Mouse (Mus musculus): Measurements from ENCODE around the gene Lipn. TPM values are rescaled to one million over a fixed set of nuclear protein-coding genes. Genes with fewer than 3 reads are reported as not detected.

The Lipn gene
- polyA plus RNA-seq (2016; fragmentation: Nextera tagmentation; extraction: Ambion mirVana) = not detected in 2 replicates

GRCm38 (mm10) chr19:34066779-34067472 lies at the start of gene Lipn:
TSS of gene Lipn (plus strand) at chr19:34067358.
- no peaks in the 10 kb centered on the region for H3K36me3 ChIP-seq (replicated peaks)
- WGBS = 88% methylated on average over 9 of the region's 9 CpGs
- H3K27ac ChIP-seq (replicated peaks) = no peak within 1 kb of the TSS
- H3K9me3 ChIP-seq = no peaks in the 10 kb centered on the region
- no peak for DNase-seq (ENCODE audit: low spot score)
- no peaks in the 10 kb centered on the region for H3K27me3 ChIP-seq (replicated peaks; ENCODE audit: low read depth, poor library complexity, severe bottlenecking)
- no peak within 1 kb of the TSS for H3K4me3 ChIP-seq
- no peaks in the 10 kb centered on the region for H3K4me1 ChIP-seq

GRCm38 (mm10) chr19:34021440-34022172 lies 45.6 kb upstream of the Lipn start:
- Histone ChIP-seq H3K36me3 (replicated peaks) (no peaks in the 10 kb centered on the region), H3K4me1 (no peaks in the 10 kb centered on the region), H3K4me3 (no peak overlapping the region), H3K27ac (replicated peaks) (no peak overlapping the region), H3K9me3 (no peaks in the 10 kb centered on the region), H3K27me3 (replicated peaks; ENCODE audit: low read depth, poor library complexity, severe bottlenecking) (no peaks in the 10 kb centered on the region)
- WGBS = 85% methylated on average over 11 of the region's 11 CpGs
- DNase-seq (ENCODE audit: low spot score) = no peak

- H3K27me3 ChIP-seq (replicated peaks; ENCODE audit: low read depth, poor library complexity, severe bottlenecking) = no peaks in the 10 kb centered on the region
- no peak overlapping the region for H3K27ac ChIP-seq (replicated peaks)
- DNase-seq (ENCODE audit: low spot score) = no peak
- no peaks in the 10 kb centered on the region for H3K36me3 ChIP-seq (replicated peaks)
- no peaks in the 10 kb centered on the region for H3K9me3 ChIP-seq
- WGBS = 50% methylated on average over 3 of the region's 3 CpGs
- no peaks in the 10 kb centered on the region for H3K4me1 ChIP-seq
- no peak overlapping the region for H3K4me3 ChIP-seq
Measured at GRCm38 (mm10) chr19:34022759-34023158, 44.4 kb upstream of the Lipn start.

GRCm38 (mm10) chr19:34039731-34040130 lies 27.4 kb upstream of the Lipn start:
- Histone ChIP-seq H3K4me1 (no peaks in the 10 kb centered on the region), H3K27me3 (replicated peaks; ENCODE audit: low read depth, poor library complexity, severe bottlenecking) (no peaks in the 10 kb centered on the region), H3K9me3 (no peaks in the 10 kb centered on the region), H3K27ac (replicated peaks) (no peak overlapping the region), H3K4me3 (no peak overlapping the region), H3K36me3 (replicated peaks) (no peaks in the 10 kb centered on the region)
- 86% methylated on average over 1 of the region's 1 CpGs for WGBS
- no peak for DNase-seq (ENCODE audit: low spot score)

GRCm38 (mm10) chr19:34043008-34043407 lies 24.1 kb upstream of the Lipn start:
- WGBS = 80% methylated on average over 6 of the region's 6 CpGs
- no peaks in the 10 kb centered on the region for H3K27me3 ChIP-seq (replicated peaks; ENCODE audit: low read depth, poor library complexity, severe bottlenecking)
- DNase-seq (ENCODE audit: low spot score) = no peak
- H3K27ac ChIP-seq (replicated peaks) = no peak overlapping the region
- H3K9me3 ChIP-seq = no peaks in the 10 kb centered on the region
- H3K36me3 ChIP-seq (replicated peaks) = no peaks in the 10 kb centered on the region
- no peaks in the 10 kb centered on the region for H3K4me1 ChIP-seq
- H3K4me3 ChIP-seq = no peak overlapping the region

- Histone ChIP-seq H3K27ac (replicated peaks) (no peak overlapping the region), H3K9me3 (no peaks in the 10 kb centered on the region), H3K4me1 (no peaks in the 10 kb centered on the region), H3K4me3 (no peak overlapping the region), H3K36me3 (replicated peaks) (no peaks in the 10 kb centered on the region), H3K27me3 (replicated peaks; ENCODE audit: low read depth, poor library complexity, severe bottlenecking) (no peaks in the 10 kb centered on the region)
- DNase-seq (ENCODE audit: low spot score) = no peak
- WGBS = 94% methylated on average over 3 of the region's 3 CpGs
Measured at GRCm38 (mm10) chr19:34049371-34050039, 17.7 kb upstream of the Lipn start.

GRCm38 (mm10) chr19:34051502-34051901 lies 15.7 kb upstream of the Lipn start:
- Histone ChIP-seq H3K4me3 (no peak overlapping the region), H3K27me3 (replicated peaks; ENCODE audit: low read depth, poor library complexity, severe bottlenecking) (no peaks in the 10 kb centered on the region), H3K9me3 (no peaks in the 10 kb centered on the region), H3K27ac (replicated peaks) (no peak overlapping the region), H3K36me3 (replicated peaks) (no peaks in the 10 kb centered on the region), H3K4me1 (no peaks in the 10 kb centered on the region)
- 90% methylated on average over 3 of the region's 3 CpGs for WGBS
- DNase-seq (ENCODE audit: low spot score) = no peak

GRCm38 (mm10) chr19:34063547-34063946 lies 3.6 kb upstream of the Lipn start:
- no peaks in the 10 kb centered on the region for H3K36me3 ChIP-seq (replicated peaks)
- no peaks in the 10 kb centered on the region for H3K27me3 ChIP-seq (replicated peaks; ENCODE audit: low read depth, poor library complexity, severe bottlenecking)
- H3K4me3 ChIP-seq = no peak overlapping the region
- no peak overlapping the region for H3K27ac ChIP-seq (replicated peaks)
- WGBS = 74% methylated on average over 1 of the region's 1 CpGs
- H3K9me3 ChIP-seq = no peaks in the 10 kb centered on the region
- DNase-seq (ENCODE audit: low spot score) = no peak
- H3K4me1 ChIP-seq = no peaks in the 10 kb centered on the region

GRCm38 (mm10) chr19:34064059-34064458 lies 3.1 kb upstream of the Lipn start:
- Histone ChIP-seq H3K27me3 (replicated peaks; ENCODE audit: low read depth, poor library complexity, severe bottlenecking) (no peaks in the 10 kb centered on the region), H3K27ac (replicated peaks) (no peak overlapping the region), H3K4me3 (no peak overlapping the region), H3K9me3 (no peaks in the 10 kb centered on the region), H3K36me3 (replicated peaks) (no peaks in the 10 kb centered on the region), H3K4me1 (no peaks in the 10 kb centered on the region)
- DNase-seq (ENCODE audit: low spot score) = no peak
- WGBS = 84% methylated on average over 4 of the region's 4 CpGs

GRCm38 (mm10) chr19:34074239-34074638 lies 7.1 kb downstream of the Lipn start:
- no peak overlapping the region for H3K4me3 ChIP-seq
- H3K9me3 ChIP-seq = no peaks in the 10 kb centered on the region
- no peak overlapping the region for H3K27ac ChIP-seq (replicated peaks)
- no peaks in the 10 kb centered on the region for H3K36me3 ChIP-seq (replicated peaks)
- H3K27me3 ChIP-seq (replicated peaks; ENCODE audit: low read depth, poor library complexity, severe bottlenecking) = no peaks in the 10 kb centered on the region
- DNase-seq (ENCODE audit: low spot score) = no peak
- H3K4me1 ChIP-seq = no peaks in the 10 kb centered on the region

GRCm38 (mm10) chr19:34078130-34078529 lies 11.0 kb downstream of the Lipn start:
- no peak overlapping the region for H3K27ac ChIP-seq (replicated peaks)
- H3K36me3 ChIP-seq (replicated peaks) = no peaks in the 10 kb centered on the region
- no peak overlapping the region for H3K4me3 ChIP-seq
- no peak for DNase-seq (ENCODE audit: low spot score)
- H3K27me3 ChIP-seq (replicated peaks; ENCODE audit: low read depth, poor library complexity, severe bottlenecking) = no peaks in the 10 kb centered on the region
- WGBS = 85% methylated on average over 2 of the region's 2 CpGs
- no peaks in the 10 kb centered on the region for H3K4me1 ChIP-seq
- no peaks in the 10 kb centered on the region for H3K9me3 ChIP-seq

GRCm38 (mm10) chr19:34089011-34089680 lies 22.0 kb downstream of the Lipn start:
- 85% methylated on average over 3 of the region's 3 CpGs for WGBS
- Histone ChIP-seq H3K27me3 (replicated peaks; ENCODE audit: low read depth, poor library complexity, severe bottlenecking) (no peaks in the 10 kb centered on the region), H3K27ac (replicated peaks) (no peak overlapping the region), H3K36me3 (replicated peaks) (no peaks in the 10 kb centered on the region), H3K9me3 (no peaks in the 10 kb centered on the region), H3K4me3 (no peak overlapping the region), H3K4me1 (no peaks in the 10 kb centered on the region)
- no peak for DNase-seq (ENCODE audit: low spot score)
